Mouse (Mus musculus) C2C12 (cell line): ENCODE results near the gene Shf.

ENCODE experiments used
- CTCF ChIP-seq: IDR thresholded peaks from one replicate; pipeline ENCODE4 v1.5.1; 2011; ENCODE audit not compliant: control insufficient read depth, insufficient read depth, insufficient read length
- MAX ChIP-seq: IDR thresholded peaks from one replicate; pipeline ENCODE4 v1.6.1; 2011; ENCODE audit warnings: mild to moderate bottlenecking, control low read depth
- USF1 ChIP-seq: IDR thresholded peaks from one replicate; pipeline ENCODE4 v1.6.1; 2011; ENCODE audit warnings: low read depth, mild to moderate bottlenecking, control low read depth, moderate library complexity

DNA sequence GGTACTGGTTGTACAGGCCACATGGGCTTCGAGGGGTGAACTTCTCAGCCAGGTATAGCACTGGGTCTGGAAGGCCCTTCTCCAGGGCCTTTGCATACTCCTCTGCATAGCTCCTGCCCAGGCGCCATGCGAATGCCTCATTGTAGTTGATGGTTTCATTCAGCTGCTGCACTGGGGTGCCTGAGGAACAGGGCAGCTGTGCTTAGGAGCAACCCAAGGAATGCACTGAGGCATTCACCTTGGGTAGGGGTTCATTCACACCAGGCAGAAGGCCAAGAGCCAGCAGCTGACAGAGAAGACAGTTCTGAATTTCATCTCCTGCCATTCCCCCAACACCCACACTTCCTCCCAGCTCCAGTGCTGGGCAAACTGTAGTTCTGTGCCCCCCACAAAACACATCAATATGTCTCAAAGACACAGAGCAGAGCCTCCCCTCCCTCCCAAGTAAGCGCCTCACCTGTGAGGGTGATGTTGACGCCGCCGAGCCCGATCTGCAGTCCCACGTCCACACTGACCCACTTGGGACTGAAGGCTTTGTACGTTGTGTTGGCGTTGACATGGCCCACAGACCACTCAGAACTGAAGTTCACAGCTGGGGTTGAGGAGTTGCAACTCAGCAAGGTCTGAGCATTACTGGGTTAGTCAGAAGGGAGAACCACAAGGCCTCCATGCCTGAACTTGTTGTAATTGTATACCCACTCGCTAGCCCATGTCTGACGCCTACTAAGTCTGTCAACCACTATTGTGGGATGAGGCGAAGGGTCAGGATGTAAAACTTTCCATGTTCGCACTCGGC lies 63.7 kb downstream of the Shf start:
- TF ChIP-seq CTCF (no peak), USF1 (no peak), MAX (no peak)
